Mouse (Mus musculus) stomach, embryonic 16.5 days (tissue): ENCODE data around the gene Apold1. TPM values are rescaled to one million over a fixed set of nuclear protein-coding genes. Genes with fewer than 3 reads are reported as not detected.

Source experiments
- ATAC-seq: fragments of 200-750 bp; cut with Nextera tagmentation; 2 replicates; pipeline ENCODE4 v1.8.0; 2017; ENCODE audit warnings: moderate number of reproducible peaks, moderate TSS enrichment; ENCODE audit not compliant: insufficient read depth, low FRiP score
- H3K27ac ChIP-seq: fragments of 300-500 bp; sonication (generic); 2 replicates; pipeline ENCODE4 v1.5.1; 2014; ENCODE audit warnings: low read length
- H3K27me3 ChIP-seq: fragments of 300-500 bp; sonication (generic); 2 replicates; pipeline ENCODE4 v1.6.1; 2014; ENCODE audit warnings: low read length, control low read depth, mixed read lengths; ENCODE audit not compliant: control insufficient read depth, insufficient read depth
- H3K36me3 ChIP-seq: fragments of 300-500 bp; sonication (generic); 2 replicates; pipeline ENCODE4 v1.6.1; 2014; ENCODE audit warnings: low read length; ENCODE audit not compliant: control insufficient read depth, insufficient read depth
- H3K4me1 ChIP-seq: fragments of 300-500 bp; sonication (generic); 2 replicates; pipeline ENCODE4 v1.6.1; 2014; ENCODE audit warnings: low read length, control low read depth, mixed read lengths; ENCODE audit not compliant: control insufficient read depth, insufficient read depth
- H3K4me2 ChIP-seq: fragments of 300-500 bp; sonication (generic); 2 replicates; pipeline ENCODE4 v1.6.1; 2014; ENCODE audit warnings: low read depth, low read length, mixed read lengths
- H3K4me3 ChIP-seq: fragments of 300-500 bp; sonication (generic); replicated peaks from 2 replicates; pipeline ENCODE4 v1.5.1; 2014; ENCODE audit warnings: mild to moderate bottlenecking, low read length
- H3K9ac ChIP-seq: fragments of 300-500 bp; sonication (generic); 2 replicates; pipeline ENCODE4 v1.6.1; 2014; ENCODE audit warnings: low read length
- H3K9me3 ChIP-seq: fragments of 300-500 bp; sonication (generic); replicated peaks from 2 replicates; pipeline ENCODE4 v1.6.1; 2016; ENCODE audit warnings: low read length, control low read depth; ENCODE audit not compliant: control insufficient read depth
- WGBS: fragments of 180-500 bp; shearing (Covaris S2); extraction: QIAGEN DNeasy Blood & Tissue Kit; methylation state at CpG from one replicate; pipeline ENCODE4 v1.1.7; 2014; 5-methylcytosine and 5-hydroxymethylcytosine counted together
- polyA plus RNA-seq: library from polyadenylated mRNA; unstranded; fragments of >200 nt; fragmentation: Nextera tagmentation; extraction: Ambion mirVana; gene quantifications from 2 replicates; pipeline ENCODE4 v1.2.1, GENCODE M21; 2015

The Apold1 gene
- polyA plus RNA-seq, 1 experiment from 2014 or later: 2.9 TPM

DNA sequence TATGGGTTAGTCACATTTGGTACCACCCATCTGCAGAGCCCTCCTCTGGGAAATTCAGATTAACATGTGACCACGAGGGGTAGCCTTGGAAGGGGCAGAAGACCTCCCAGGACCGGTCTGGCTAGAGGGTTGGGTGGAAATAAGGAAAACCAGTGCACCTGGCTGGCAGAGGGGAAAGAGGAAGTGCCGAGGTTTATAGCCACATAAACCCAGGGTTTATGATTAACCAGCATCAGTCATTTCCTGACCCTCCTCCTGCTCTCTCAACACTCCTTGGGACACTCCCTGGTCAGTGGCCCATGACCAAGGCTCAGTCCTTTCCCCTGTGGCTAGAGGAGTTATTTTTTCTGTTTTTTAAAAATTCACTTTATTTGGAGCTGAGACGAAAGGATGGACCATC is 47.7 kb downstream of the Apold1 start:
- no peaks in the 10 kb centered on the region for H3K9me3 ChIP-seq
- no peak overlapping the region for H3K9ac ChIP-seq
- H3K27me3 ChIP-seq: no peaks in the 10 kb centered on the region
- WGBS: 56% methylated on average over 4 of the region's 4 CpGs
- no peak overlapping the region for H3K4me3 ChIP-seq
- no peaks in the 10 kb centered on the region; the same call in 1 of the 2 replicates for H3K4me1 ChIP-seq
- peak; percentile 86; the same call in 1 of the 2 replicates for ATAC-seq
- H3K4me2 ChIP-seq: no peak overlapping the region
- peak overlapping the region; percentile 67; the same call in 1 of the 2 replicates for H3K27ac ChIP-seq
- H3K36me3 ChIP-seq: no peaks in the 10 kb centered on the region

Other genes starting within 250 kb of the Apold1 start
- gene Dusp16, start 189.1 kb upstream of the Apold1 start, polyA plus RNA-seq: 18.5 and 19.2 TPM in 2 replicates
- gene Crebl2, start 151.6 kb upstream of the Apold1 start, polyA plus RNA-seq: 3.3 and 3.9 TPM in 2 replicates
- 9.7 and 10.5 TPM in 2 replicates for gene Gpr19, start 83.1 kb upstream of the Apold1 start, polyA plus RNA-seq
- 15.5 and 17.7 TPM in 2 replicates for gene Cdkn1b, start 61.3 kb upstream of the Apold1 start, polyA plus RNA-seq
- 104 and 105 TPM in 2 replicates for gene Ddx47, start 29.9 kb downstream of the Apold1 start, polyA plus RNA-seq
- 24.7 and 30.4 TPM in 2 replicates for gene Gprc5a, start 83.9 kb downstream of the Apold1 start, polyA plus RNA-seq
- 0.13 and 0.40 TPM in 2 replicates for gene Gprc5d, start 136.6 kb downstream of the Apold1 start, polyA plus RNA-seq
- 29.1 and 33.3 TPM in 2 replicates for gene Fam234b, start 216.3 kb downstream of the Apold1 start, polyA plus RNA-seq
- 37.4 and 37.7 TPM in 2 replicates for gene Hebp1, start 216.3 kb downstream of the Apold1 start, polyA plus RNA-seq